Mouse (Mus musculus) heart, postnatal 14 days (tissue): ENCODE data around the gene Slc16a10. TPM values are rescaled to one million over a fixed set of nuclear protein-coding genes. Genes with fewer than 3 reads are reported as not detected.

Experiments used
- DNase-seq, 2 experiments: peaks; one replicate each; pipeline ENCODE4 v3.0.0; 2021 to 2022
- intact Hi-C: fragments of 180-260 bp; cut with DNase I; formaldehyde crosslinking; loops from one replicate; pipeline ENCODE4 v1.15.1; 2025
- total RNA-seq, 2 experiments: library from RNA; stranded (reverse); gene quantifications; 2 replicates each; pipeline ENCODE4 v1.2.3; 2021

Gene Slc16a10
- total RNA-seq, 2 experiments from 2014 or later: 22.4 to 24.9 TPM

GRCm38 (mm10) chr10:40151852-40152549, 9.9 kb upstream of the Slc16a10 start:
- no peak for DNase-seq
- intact Hi-C loops: no loop called here

- intact Hi-C loops: no loop called here
- no peak for DNase-seq
Observed at GRCm38 (mm10) chr10:40149584-40150145, 7.6 kb upstream of the Slc16a10 start.

GRCm38 (mm10) chr10:40147325-40148059, 5.4 kb upstream of the Slc16a10 start:
- DNase-seq: no peak
- intact Hi-C loops: loop anchor here (2.0 kb wide), 1 partner anchor 29 kb away; no protein-coding TSS in a partner anchor

GRCm38 (mm10) chr10:40146451-40146850, 4.4 kb upstream of the Slc16a10 start:
- no peak for DNase-seq
- intact Hi-C loops: loop anchor here (2.0 kb wide), 1 partner anchor 30 kb away; no protein-coding TSS in a partner anchor

GRCm38 (mm10) chr10:40144815-40145214, 2.8 kb upstream of the Slc16a10 start:
- DNase-seq: no peak
- intact Hi-C loops: loop anchor here (5.0 kb wide), 2 partner anchors 53 to 78 kb away; no protein-coding TSS in a partner anchor

- peak; percentile 14 to 15 for DNase-seq
- intact Hi-C loops: loop anchor here (5.0 kb wide), 2 partner anchors 49 to 74 kb away; no protein-coding TSS in a partner anchor
Observed at GRCm38 (mm10) chr10:40141016-40141851, 824 bp downstream of the Slc16a10 start.

- intact Hi-C loops: loop anchor here (5.0 kb wide), 2 partner anchors 47 to 72 kb away; no protein-coding TSS in a partner anchor
- DNase-seq: no peak
Observed at GRCm38 (mm10) chr10:40139646-40140045, 2.4 kb downstream of the Slc16a10 start.

GRCm38 (mm10) chr10:40135807-40136778, 6.0 kb downstream of the Slc16a10 start:
- no peak for DNase-seq
- intact Hi-C loops: no loop called here

GRCm38 (mm10) chr10:40134906-40135305, 7.2 kb downstream of the Slc16a10 start:
- intact Hi-C loops: no loop called here
- no peak for DNase-seq

- no peak for DNase-seq
- intact Hi-C loops: no loop called here
Observed at GRCm38 (mm10) chr10:40133636-40134035, 8.4 kb downstream of the Slc16a10 start.

- intact Hi-C loops: no loop called here
- DNase-seq: no peak
Observed at GRCm38 (mm10) chr10:40131690-40132418, 10.2 kb downstream of the Slc16a10 start.

- intact Hi-C loops: no loop called here
- no peak for DNase-seq
Observed at GRCm38 (mm10) chr10:40130126-40130525, 11.9 kb downstream of the Slc16a10 start.

GRCm38 (mm10) chr10:40129134-40129533, 12.9 kb downstream of the Slc16a10 start:
- DNase-seq: no peak
- intact Hi-C loops: no loop called here

GRCm38 (mm10) chr10:40128497-40128896, 13.6 kb downstream of the Slc16a10 start:
- intact Hi-C loops: no loop called here

GRCm38 (mm10) chr10:40125200-40125599, 16.9 kb downstream of the Slc16a10 start:
- peak; percentile 23 to 37 for DNase-seq
- intact Hi-C loops: no loop called here

More at GRCm38 (mm10) chr10:40128497-40128896, 13.6 kb downstream of the Slc16a10 start:
- DNase-seq: no peak

- intact Hi-C loops: no loop called here
- DNase-seq: no peak
Observed at GRCm38 (mm10) chr10:40124570-40124969, 17.5 kb downstream of the Slc16a10 start.

GRCm38 (mm10) chr10:40124096-40124495, 18.0 kb downstream of the Slc16a10 start:
- no peak for DNase-seq
- intact Hi-C loops: no loop called here

GRCm38 (mm10) chr10:40119466-40119865, 22.6 kb downstream of the Slc16a10 start:
- no peak for DNase-seq
- intact Hi-C loops: no loop called here
